21 mouse cellular contexts compared by ENCODE assay signal in the genomic region with DNA sequence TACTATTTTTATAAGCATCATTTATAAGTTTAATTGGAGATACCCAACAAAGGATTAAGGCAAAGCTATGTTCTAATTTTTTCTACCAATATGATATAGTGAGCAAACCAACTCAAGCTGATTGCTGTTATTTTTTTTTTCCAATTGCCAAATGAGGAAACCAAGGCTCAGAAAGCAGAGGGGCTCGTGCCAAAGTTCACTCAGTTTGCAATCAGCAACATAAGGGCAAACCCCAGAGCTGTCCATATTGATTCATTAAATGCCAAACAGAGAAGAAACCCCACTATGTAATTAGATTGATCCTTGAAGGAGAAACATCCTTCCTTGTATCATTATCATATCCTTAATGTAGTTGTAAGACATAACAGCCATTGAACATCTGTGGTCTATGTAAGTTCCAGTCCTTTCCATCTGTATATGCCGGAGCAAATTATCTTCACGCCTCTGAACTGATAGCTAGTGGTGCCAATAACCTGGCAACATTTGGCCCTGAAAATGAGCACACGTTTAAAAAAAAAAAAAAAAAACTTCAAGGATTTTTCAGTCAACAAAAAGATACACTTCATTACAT.
"Had no signal": no experiment of that assay in that cellular context is flagged by ENCODE, and none has a peak within 500 bp of the region (broad histone marks: within the 10 kb centered on the region; RNA-seq: fewer than 3 reads in every experiment).

No protein-coding gene starts in this region.

- DNase-seq: kidney, postnatal 25 days; layer of hippocampus, adult 9-11 months; liver; lung, adult 18-20 months; lung, postnatal 10 days; lung, postnatal 4 days; retina, postnatal 1 day; right cerebral cortex, postnatal 25 days; spleen, adult 18-20 months; thymus, postnatal 25 days had no signal

- H3K9me3 ChIP-seq: limb, embryonic 10.5 days; limb, embryonic 13.5 days; liver, embryonic 12.5 days; liver, embryonic 15.5 days; lung, embryonic 15.5 days; midbrain, embryonic 13.5 days; neural tube, embryonic 12.5 days; neural tube, embryonic 15.5 days; stomach, embryonic 15.5 days had no signal

- H3K9ac ChIP-seq: limb, embryonic 13.5 days; liver, embryonic 12.5 days; liver, embryonic 15.5 days; lung, embryonic 15.5 days; midbrain, embryonic 13.5 days; neural tube, embryonic 12.5 days; neural tube, embryonic 15.5 days; stomach, embryonic 15.5 days had no signal

- H3K4me1 ChIP-seq: liver, embryonic 12.5 days; liver, embryonic 15.5 days; lung, embryonic 15.5 days; neural tube, embryonic 12.5 days; neural tube, embryonic 15.5 days; stomach, embryonic 15.5 days had no signal

- H3K27me3 ChIP-seq: limb, embryonic 13.5 days; liver, embryonic 12.5 days; liver, embryonic 15.5 days; lung, embryonic 15.5 days; midbrain, embryonic 13.5 days; neural tube, embryonic 12.5 days; neural tube, embryonic 15.5 days; stomach, embryonic 15.5 days had no signal

- ATAC-seq: liver, embryonic 12.5 days; midbrain, embryonic 13.5 days had no signal

- H3K4me3 ChIP-seq: layer of hippocampus, adult 2 months; limb, embryonic 10.5 days; limb, embryonic 13.5 days; liver, embryonic 12.5 days; liver, embryonic 15.5 days; lung, embryonic 15.5 days; midbrain, embryonic 13.5 days; neural tube, embryonic 12.5 days; neural tube, embryonic 15.5 days; stomach, embryonic 15.5 days had no signal

- H3K4me2 ChIP-seq: limb, embryonic 13.5 days; liver, embryonic 12.5 days; liver, embryonic 15.5 days; lung, embryonic 15.5 days; midbrain, embryonic 13.5 days; neural tube, embryonic 12.5 days; neural tube, embryonic 15.5 days; stomach, embryonic 15.5 days had no signal

- H3K27ac ChIP-seq: kidney, postnatal 0 days; layer of hippocampus, adult 2 months; limb, embryonic 10.5 days; limb, embryonic 13.5 days; liver, embryonic 12.5 days; liver, embryonic 15.5 days; lung, embryonic 15.5 days; midbrain, embryonic 13.5 days; neural tube, embryonic 12.5 days; neural tube, embryonic 15.5 days; stomach, embryonic 15.5 days had no signal

- H3K36me3 ChIP-seq: limb, embryonic 10.5 days; limb, embryonic 13.5 days; liver, embryonic 12.5 days; liver, embryonic 15.5 days; lung, embryonic 15.5 days; midbrain, embryonic 13.5 days; neural tube, embryonic 12.5 days; neural tube, embryonic 15.5 days; stomach, embryonic 15.5 days had no signal
